Mouse (Mus musculus) hindbrain, postnatal 0 days (tissue): ENCODE measurements at regions not wholly inside any gene's neighbourhood (a gene's known extent, or its start where the extent isn't known, plus 50 kb on each side); places are given as distances from the start of the nearest gene placed in this dataset.

Experiments
- ATAC-seq: fragments of 200-750 bp; cut with Nextera tagmentation; 2 replicates; pipeline ENCODE4 v1.8.0; 2017; ENCODE audit warnings: mild to moderate bottlenecking, moderate TSS enrichment, moderate library complexity
- DNase-seq: peaks from one replicate; pipeline ENCODE4 v3.0.0-alpha.2; 2015; ENCODE audit warnings: low spot score
- H3K27ac ChIP-seq: fragments of 300-500 bp; sonication (generic); 2 replicates; pipeline ENCODE4 v1.5.1; 2014; ENCODE audit warnings: mild to moderate bottlenecking
- H3K27me3 ChIP-seq: fragments of 300-500 bp; sonication (generic); 2 replicates; pipeline ENCODE4 v1.6.1; 2014; ENCODE audit warnings: low read length, mixed read lengths; ENCODE audit not compliant: insufficient read depth
- H3K36me3 ChIP-seq: fragments of 300-500 bp; sonication (generic); 2 replicates; pipeline ENCODE4 v1.6.1; 2014; ENCODE audit warnings: low read length, mixed read lengths; ENCODE audit not compliant: insufficient read depth
- H3K4me1 ChIP-seq: fragments of 300-500 bp; sonication (generic); 2 replicates; pipeline ENCODE4 v1.6.1; 2014; ENCODE audit warnings: antibody characterized with exemption, low read length, mixed read lengths; ENCODE audit not compliant: insufficient read depth
- H3K4me2 ChIP-seq: fragments of 300-500 bp; sonication (generic); 2 replicates; pipeline ENCODE4 v1.6.1; 2014; ENCODE audit warnings: low read depth, mild to moderate bottlenecking, low read length, moderate library complexity, mixed read lengths
- H3K4me3 ChIP-seq: fragments of 300-500 bp; sonication (generic); 2 replicates; pipeline ENCODE4 v1.5.1; 2014; ENCODE audit warnings: low read length
- H3K9ac ChIP-seq: fragments of 300-500 bp; sonication (generic); replicated peaks from 2 replicates; pipeline ENCODE4 v1.6.1; 2014; ENCODE audit warnings: mild to moderate bottlenecking, low read length, moderate library complexity, mixed read lengths
- H3K9me3 ChIP-seq: fragments of 300-500 bp; sonication (generic); 2 replicates; pipeline ENCODE4 v1.6.1; 2016; ENCODE audit warnings: low read length, mixed read lengths
- CTCF ChIP-seq: IDR thresholded peaks from 2 replicates; pipeline ENCODE4 v1.5.1; 2016; ENCODE audit warnings: antibody characterized with exemption, control low read depth, low read depth
- WGBS: fragments of 180-500 bp; shearing (Covaris S2); extraction: QIAGEN DNeasy Blood & Tissue Kit; methylation state at CpG from one replicate; pipeline ENCODE4 v1.1.7; 2014; 5-methylcytosine and 5-hydroxymethylcytosine counted together

- 71% methylated on average over 7 of the region's 7 CpGs for WGBS
- Histone ChIP-seq H3K9ac (no peak overlapping the region), H3K27ac (0 out of 2 replicates have a peak overlapping the region, but pooled peaks have one; percentile 7), H3K9me3 (no peaks in the 10 kb centered on the region), H3K4me2 (no peak overlapping the region), H3K36me3 (no peaks in the 10 kb centered on the region), H3K4me3 (no peak overlapping the region), H3K27me3 (no peaks in the 10 kb centered on the region), H3K4me1 (no peaks in the 10 kb centered on the region)
- DNase-seq (no peak), ATAC-seq (peak; percentile 21; the same call in 1 of the 2 replicates)
- no peak for TF ChIP-seq CTCF
Observed at GRCm38 (mm10) chr13:19883896-19884658, 60.0 kb upstream of the Gpr141 start.

- WGBS, result 88% methylated on average over 4 of the region's 4 CpGs
- DNase-seq (no peak), ATAC-seq (no peak)
- no peak overlapping the region for H3K27ac ChIP-seq
- H3K9me3 ChIP-seq, result no peaks in the 10 kb centered on the region
- no peaks in the 10 kb centered on the region for H3K36me3 ChIP-seq
- H3K4me2 ChIP-seq, result no peak overlapping the region
- H3K27me3 ChIP-seq, result no peaks in the 10 kb centered on the region
- TF ChIP-seq CTCF, result no peak
- no peak overlapping the region for H3K9ac ChIP-seq
- no peaks in the 10 kb centered on the region for H3K4me1 ChIP-seq
- no peak overlapping the region for H3K4me3 ChIP-seq
Observed at GRCm38 (mm10) chr13:19882889-19883288, 58.8 kb upstream of the Gpr141 start.

GRCm38 (mm10) chr13:19881772-19882171 is 57.7 kb upstream of the Gpr141 start:
- 92% methylated on average over 5 of the region's 5 CpGs for WGBS
- DNase-seq (no peak), ATAC-seq (no peak)
- Histone ChIP-seq H3K4me2 (no peak overlapping the region), H3K4me1 (no peaks in the 10 kb centered on the region), H3K9me3 (no peaks in the 10 kb centered on the region), H3K9ac (no peak overlapping the region), H3K27me3 (no peaks in the 10 kb centered on the region), H3K36me3 (no peaks in the 10 kb centered on the region), H3K4me3 (no peak overlapping the region), H3K27ac (no peak overlapping the region)
- TF ChIP-seq CTCF, result no peak

- whole genome bisulfite sequencing, result 86% methylated on average over 7 of the region's 7 CpGs
- no peak for TF ChIP-seq CTCF
- no peak overlapping the region for H3K9ac ChIP-seq
- H3K4me3 ChIP-seq, result no peak overlapping the region
- no peak overlapping the region for H3K4me2 ChIP-seq
- no peaks in the 10 kb centered on the region for H3K4me1 ChIP-seq
- no peaks in the 10 kb centered on the region for H3K27me3 ChIP-seq
- no peaks in the 10 kb centered on the region for H3K9me3 ChIP-seq
- ATAC-seq (no peak), DNase-seq (no peak)
- no peaks in the 10 kb centered on the region for H3K36me3 ChIP-seq
- H3K27ac ChIP-seq, result no peak overlapping the region
Observed at GRCm38 (mm10) chr13:19874621-19875249, 50.7 kb upstream of the Gpr141 start.
